10 mouse cellular contexts compared by ENCODE assay signal in genomic region chr15:94379425-94379824, GRCm38 (mm10).
DNase-seq lines count a peak whose midpoint lies in the region; TF ChIP-seq lines count a peak whose summit lies in the region.
"Had no signal": no experiment of that assay in that cellular context is flagged by ENCODE, and none has a peak within 500 bp of the region (broad histone marks: within the 10 kb centered on the region; RNA-seq: fewer than 3 reads in every experiment).

No protein-coding gene starts in this region.

- H3K4me3 ChIP-seq in layer of hippocampus, adult 2 months: no peak overlapping the region
- H3K4me3 ChIP-seq: lung, embryonic 15.5 days; neural tube, embryonic 12.5 days had no signal

- H3K27ac ChIP-seq in layer of hippocampus, adult 2 months: no peak overlapping the region
- H3K27ac ChIP-seq: lung, embryonic 15.5 days; neural tube, embryonic 12.5 days had no signal

- TF ChIP-seq CTCF in layer of hippocampus, adult 2 months (conservative IDR thresholded peaks at IDR 0.05): peak; percentile 73

- peak; percentile 24 to 35 for DNase-seq in cerebellum, postnatal 10 days
- DNase-seq in cerebellum, adult 9-10 months: no peak
- no peak for DNase-seq in layer of hippocampus, adult 2 months (ENCODE audit: low spot score in 2 of 2)
- no peak for DNase-seq in layer of hippocampus, postnatal 25 days (ENCODE audit: extremely low spot score in 1 of 2, low spot score in 1 of 2)
- DNase-seq in NIH3T3 (ENCODE audit: low read depth): peak; percentile 5
- peak; percentile 19 for DNase-seq in lung, postnatal 36 days
- DNase-seq in spleen, postnatal 4 days (ENCODE audit: low spot score in 2 of 2): no peak
- DNase-seq in cerebellum, adult 11-12 months: no peak

Comparison
In these comparisons a context has a peak if more than half of its experiments do, and no peak if none do; other contexts are left out.
1. DNase-seq: peak in cerebellum, postnatal 10 days (2 of 2), NIH3T3 (single experiment) and lung, postnatal 36 days (single experiment); none in cerebellum, adult 9-10 months (single experiment), layer of hippocampus, adult 2 months (0 of 2), layer of hippocampus, postnatal 25 days (0 of 2), spleen, postnatal 4 days (0 of 2) and cerebellum, adult 11-12 months (single experiment).